Mouse (Mus musculus): ENCODE results near the gene March7. TPM values are rescaled to one million over a fixed set of nuclear protein-coding genes. Genes with fewer than 3 reads are reported as not detected.
A peak's percentile ranks its signal among the peaks of the same experiment; 100 is the strongest.

March7 gene
- total and polyA plus RNA-seq, 3 experiments = 32.3 to 36.4 TPM; not detected in 1

GRCm38 (mm10) chr2:60283208-60283750 lies 73.6 kb downstream of the March7 start:
- H3K4me3 ChIP-seq (ENCODE audit: control insufficient read depth in 1 of 2, insufficient read depth in 1 of 2, low read depth in 2 of 2, low read length in 2 of 2) = peak overlapping the region; percentile 55 to 57; a peak in 3 of 4 replicates
- H3K9ac ChIP-seq (ENCODE audit: control insufficient read depth, low read depth, low read length, poor library complexity, severe bottlenecking) = peak overlapping the region; percentile 56
- peaks cover 0 to 18% of the 10 kb centered on the region in 2 experiments; a peak in 2 of 4 replicates for H3K4me1 ChIP-seq (ENCODE audit: control insufficient read depth in 1 of 2, insufficient read depth in 2 of 2, low read length in 2 of 2)
- no peak overlapping the region for H3K27ac ChIP-seq (ENCODE audit: control insufficient read depth, low read depth, low read length)
- TF ChIP-seq TAL1 (IDR thresholded peaks at IDR 0.05; ENCODE audit: low read length) (no peak), MAFK (IDR thresholded peaks at IDR 0.05; ENCODE audit: borderline replicate concordance, low read depth, low read length) (no peak), TCF12 (IDR thresholded peaks at IDR 0.05; ENCODE audit: low read depth, low read length) (no peak), MXI1 (IDR thresholded peaks at IDR 0.05; ENCODE audit: low read depth, low read length) (no peak), USF2 (IDR thresholded peaks at IDR 0.05; ENCODE audit: borderline replicate concordance in 1 of 2, insufficient read depth in 1 of 2, low read depth in 1 of 2, low read length in 2 of 2) (no peak), E2F4 (IDR thresholded peaks at IDR 0.05; ENCODE audit: borderline replicate concordance, low read depth, low read length) (no peak), RCOR1 (IDR thresholded peaks at IDR 0.05; ENCODE audit: low read depth, low read length) (no peak)
- peaks cover 0 to 11% of the 10 kb centered on the region in 2 experiments; a peak in 2 of 4 replicates for H3K36me3 ChIP-seq (ENCODE audit: control insufficient read depth in 1 of 2, insufficient read depth in 2 of 2, low read length in 2 of 2)
- no peak for DNase-seq (ENCODE audit: low read depth, low spot score)
- H3K9me3 ChIP-seq (replicated peaks; ENCODE audit: insufficient read depth, low read length) = no peaks in the 10 kb centered on the region
- no peaks in the 10 kb centered on the region for H3K79me2 ChIP-seq (ENCODE audit: control insufficient read depth, insufficient read depth, low read length, poor library complexity)
- H3K27me3 ChIP-seq (ENCODE audit: control insufficient read depth in 1 of 2, insufficient read depth in 2 of 2, low read length in 2 of 2) = no peaks in the 10 kb centered on the region; a peak in 1 of 4 replicates

- Histone ChIP-seq H3K9me3 (replicated peaks; ENCODE audit: insufficient read depth, low read length) (no peaks in the 10 kb centered on the region), H3K4me1 (ENCODE audit: control insufficient read depth in 1 of 2, insufficient read depth in 2 of 2, low read length in 2 of 2) (peaks cover 0 to 23% of the 10 kb centered on the region in 2 experiments; a peak in 2 of 4 replicates), H3K36me3 (ENCODE audit: control insufficient read depth in 1 of 2, insufficient read depth in 2 of 2, low read length in 2 of 2) (peaks cover 0 to 15% of the 10 kb centered on the region in 2 experiments; a peak in 2 of 4 replicates), H3K27ac (ENCODE audit: control insufficient read depth, low read depth, low read length) (no peak overlapping the region), H3K9ac (ENCODE audit: control insufficient read depth, low read depth, low read length, poor library complexity, severe bottlenecking) (peak overlapping the region; percentile 56), H3K4me3 (ENCODE audit: control insufficient read depth in 1 of 2, insufficient read depth in 1 of 2, low read depth in 2 of 2, low read length in 2 of 2) (peak overlapping the region; percentile 55 to 57), H3K79me2 (ENCODE audit: control insufficient read depth, insufficient read depth, low read length, poor library complexity) (no peaks in the 10 kb centered on the region), H3K27me3 (ENCODE audit: control insufficient read depth in 1 of 2, insufficient read depth in 2 of 2, low read length in 2 of 2) (no peaks in the 10 kb centered on the region; a peak in 1 of 4 replicates)
- peak; percentile 58 for DNase-seq (ENCODE audit: low read depth, low spot score)
- TF ChIP-seq MYB (IDR thresholded peaks at IDR 0.05; ENCODE audit: low read depth, low read length) (no peak), MXI1 (IDR thresholded peaks at IDR 0.05; ENCODE audit: low read depth, low read length) (peak; percentile 16; the same call in 1 of the 2 replicates)
These were observed 74.2 kb downstream of the March7 start for GRCm38 (mm10) chr2:60283751-60284466.

GRCm38 (mm10) chr2:60284467-60284821 lies 74.8 kb downstream of the March7 start, which contains the start of gene Cd302:
TSS of gene Cd302 (minus strand) at chr2:60284488.
- peaks cover 0 to 16% of the 10 kb centered on the region in 2 experiments; a peak in 2 of 4 replicates for H3K36me3 ChIP-seq (ENCODE audit: control insufficient read depth in 1 of 2, insufficient read depth in 2 of 2, low read length in 2 of 2)
- no peak within 1 kb of the TSS for H3K27ac ChIP-seq (ENCODE audit: control insufficient read depth, low read depth, low read length)
- no peaks in the 10 kb centered on the region for H3K9me3 ChIP-seq (replicated peaks; ENCODE audit: insufficient read depth, low read length)
- peak within 1 kb of the TSS; percentile 55 to 57 for H3K4me3 ChIP-seq (ENCODE audit: control insufficient read depth in 1 of 2, insufficient read depth in 1 of 2, low read depth in 2 of 2, low read length in 2 of 2)
- peaks cover 0 to 25% of the 10 kb centered on the region in 2 experiments; a peak in 2 of 4 replicates for H3K4me1 ChIP-seq (ENCODE audit: control insufficient read depth in 1 of 2, insufficient read depth in 2 of 2, low read length in 2 of 2)
- H3K79me2 ChIP-seq (ENCODE audit: control insufficient read depth, insufficient read depth, low read length, poor library complexity) = no peaks in the 10 kb centered on the region
- peak within 1 kb of the TSS; percentile 56 for H3K9ac ChIP-seq (ENCODE audit: control insufficient read depth, low read depth, low read length, poor library complexity, severe bottlenecking)
- peak; percentile 50 for DNase-seq (ENCODE audit: low read depth, low spot score)
- no peaks in the 10 kb centered on the region; a peak in 1 of 4 replicates for H3K27me3 ChIP-seq (ENCODE audit: control insufficient read depth in 1 of 2, insufficient read depth in 2 of 2, low read length in 2 of 2)
- TF ChIP-seq EP300 (IDR thresholded peaks at IDR 0.05; ENCODE audit: low read depth in 1 of 2, low read length in 2 of 2) (no peak), ZNF384 (IDR thresholded peaks at IDR 0.05; ENCODE audit: low read depth, low read length) (no peak), POLR2AphosphoS2 (IDR thresholded peaks at IDR 0.05; ENCODE audit: low read length) (no peak), JUND (IDR thresholded peaks at IDR 0.05; ENCODE audit: low read depth, low read length) (no peak), ELF1 (IDR thresholded peaks at IDR 0.05; ENCODE audit: low read depth, low read length) (no peak), ZMIZ1 (IDR thresholded peaks at IDR 0.05; ENCODE audit: low read depth, low read length) (no peak), MEF2A (IDR thresholded peaks at IDR 0.05; ENCODE audit: extremely low read depth, insufficient replicate concordance, low read depth, low read length, poor library complexity, severe bottlenecking) (no peak)

Measured in MEL (cell line).